Mouse (Mus musculus) neural tube, embryonic 10.5 days (tissue): ENCODE measurements around the gene Hsf5.
A peak's percentile ranks its signal among the peaks of the same experiment; 100 is the strongest.

Experiments
- DNase-seq: peaks from one replicate; pipeline ENCODE4 v3.0.0-alpha.2; 2017; ENCODE audit warnings: low spot score; ENCODE audit errors: extremely low spot score

Hsf5 gene

DNA sequence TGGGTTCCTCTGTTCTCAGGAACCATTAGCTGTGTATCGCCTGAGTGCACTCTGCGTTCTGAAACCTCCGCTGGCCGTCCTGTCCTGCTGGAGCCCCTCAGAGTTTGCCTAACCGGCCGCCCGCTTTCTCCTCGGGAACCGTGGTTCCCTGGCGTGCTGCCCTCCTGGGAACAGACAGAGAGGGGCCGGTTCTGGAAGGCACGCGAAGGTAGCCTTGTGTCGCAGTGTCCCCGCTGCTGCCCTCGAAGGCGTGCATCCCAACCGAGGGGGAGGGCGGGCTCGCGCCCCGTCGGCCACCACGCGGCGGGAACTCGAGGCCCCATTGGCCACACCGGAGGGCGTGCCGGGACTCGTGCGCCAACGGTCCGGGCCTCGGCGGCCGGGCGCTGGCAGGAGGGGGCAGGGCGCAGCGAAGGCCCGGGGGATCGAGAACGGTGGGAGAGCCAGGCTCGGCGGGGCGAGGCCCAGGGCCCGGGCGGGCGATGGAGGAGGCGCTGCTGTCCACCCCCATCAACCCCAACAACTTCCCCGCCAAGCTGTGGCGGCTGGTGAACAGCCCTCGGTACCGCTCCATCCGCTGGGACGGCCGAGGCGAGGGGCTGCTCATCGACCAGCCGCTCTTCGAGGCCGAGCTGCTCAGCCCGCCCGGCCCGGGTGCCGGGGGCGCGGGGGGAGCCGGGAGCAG is at the start of gene Hsf5:
Gene Hsf5, plus strand, starts transcription at position 375 of the 685 bp plus-strand sequence.
- DNase-seq = no peak

DNA sequence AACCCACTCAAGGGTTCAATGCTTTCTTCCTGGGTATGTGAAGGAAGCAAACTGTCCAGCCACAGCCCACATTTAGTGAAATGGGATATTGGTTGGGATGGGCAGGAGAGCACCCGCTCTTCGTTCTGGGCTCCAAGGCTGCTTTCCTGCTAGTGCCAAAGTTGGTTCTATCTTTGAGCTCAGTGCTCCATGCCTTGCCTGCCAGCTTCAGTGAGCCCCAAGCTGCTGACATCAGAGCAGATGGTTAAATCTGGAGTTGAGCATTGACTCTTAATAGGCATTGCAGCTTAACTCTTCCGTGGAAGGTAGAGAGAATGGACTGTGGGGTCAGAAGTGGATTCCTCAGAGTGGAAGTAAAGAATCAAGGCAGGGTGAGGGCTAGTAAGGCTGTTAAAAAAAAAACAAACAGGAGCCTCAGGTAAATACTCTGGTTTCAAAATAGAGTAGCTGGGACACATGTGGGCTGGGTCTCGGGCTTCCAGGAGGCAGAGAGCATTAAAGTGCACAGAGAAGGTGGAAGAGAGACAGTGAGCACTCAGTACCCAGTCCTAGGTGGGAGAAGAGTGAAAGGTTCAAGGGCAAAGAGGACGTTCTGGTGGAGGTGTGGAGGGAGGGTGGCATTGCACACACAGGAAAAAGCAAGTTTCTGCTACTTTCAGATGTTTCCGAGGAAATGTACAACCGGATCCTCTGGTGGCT is 48.6 kb upstream of the Hsf5 start, which contains the start of gene Sept4:
Gene Sept4, plus strand, starts transcription at position 649 of the 699 bp plus-strand sequence.
- no peak for DNase-seq

DNA sequence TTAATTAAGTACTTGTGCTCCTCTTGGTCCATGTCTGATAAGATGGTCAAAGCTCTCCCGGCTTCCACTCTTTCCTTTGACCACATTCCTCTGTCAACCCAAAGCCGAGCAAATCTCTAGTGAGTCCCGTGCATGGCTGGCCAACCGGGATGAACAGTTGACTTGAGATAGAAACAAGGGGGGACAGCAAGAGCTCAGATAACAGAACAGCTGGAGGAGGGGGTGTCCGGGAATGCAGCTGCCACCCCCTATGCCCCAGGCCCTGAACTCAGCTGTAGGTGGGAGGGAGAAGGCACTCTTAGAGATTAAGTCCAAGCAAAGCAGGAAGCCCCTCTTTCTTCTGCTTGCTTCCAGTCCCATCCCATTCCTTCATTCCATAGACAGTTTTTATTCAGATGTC is 46.2 kb upstream of the Hsf5 start:
- DNase-seq = no peak

DNA sequence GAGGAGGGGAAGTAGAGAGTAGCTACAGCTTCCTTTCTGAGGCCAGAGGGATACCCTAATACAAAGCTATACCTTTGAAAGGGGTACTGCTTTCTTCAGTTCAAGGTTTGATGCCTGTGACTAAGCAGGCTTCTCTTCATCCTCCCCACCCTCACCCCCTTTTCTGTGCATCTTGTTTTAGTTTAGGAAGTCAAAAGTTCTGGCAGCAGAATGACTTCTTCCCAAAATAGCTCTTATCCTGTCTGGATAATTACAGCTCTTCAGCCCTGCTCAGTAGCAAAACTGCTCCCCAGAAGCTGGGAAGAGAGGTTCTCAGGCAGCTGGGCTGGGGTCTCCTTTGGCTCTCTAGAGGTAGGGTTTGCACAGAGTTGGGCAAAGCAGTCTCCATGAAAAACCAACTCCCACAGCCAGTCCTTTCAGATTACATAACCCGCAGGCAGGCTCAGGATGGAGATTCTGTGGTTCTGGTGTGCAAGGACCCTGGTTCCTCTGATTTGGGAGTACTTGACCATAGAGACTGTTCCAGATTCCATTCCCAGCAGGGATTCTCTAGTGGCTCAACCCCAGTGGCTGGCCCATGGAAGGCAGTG is 45.5 kb upstream of the Hsf5 start:
- DNase-seq = no peak

DNA sequence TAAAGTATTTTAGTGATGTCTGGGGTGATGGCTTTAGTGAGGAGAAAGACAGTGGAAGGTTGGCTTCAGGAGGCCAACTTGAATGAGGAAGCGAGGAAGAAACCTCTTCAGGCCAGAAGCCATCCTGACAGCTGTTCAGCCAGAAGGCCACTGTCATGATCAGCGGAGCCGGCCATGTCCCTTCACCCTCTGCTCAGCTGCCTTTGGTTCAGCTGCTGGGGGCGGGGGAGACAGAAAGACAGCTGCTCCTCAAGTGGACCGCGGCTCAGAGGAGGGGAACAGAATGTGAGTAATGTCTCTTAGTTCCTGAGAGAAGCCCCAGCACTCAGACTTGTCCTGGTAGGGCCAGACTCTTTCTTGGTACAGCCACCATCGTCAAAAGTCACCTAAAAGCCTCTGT is 43.2 kb upstream of the Hsf5 start:
- no peak for DNase-seq

DNA sequence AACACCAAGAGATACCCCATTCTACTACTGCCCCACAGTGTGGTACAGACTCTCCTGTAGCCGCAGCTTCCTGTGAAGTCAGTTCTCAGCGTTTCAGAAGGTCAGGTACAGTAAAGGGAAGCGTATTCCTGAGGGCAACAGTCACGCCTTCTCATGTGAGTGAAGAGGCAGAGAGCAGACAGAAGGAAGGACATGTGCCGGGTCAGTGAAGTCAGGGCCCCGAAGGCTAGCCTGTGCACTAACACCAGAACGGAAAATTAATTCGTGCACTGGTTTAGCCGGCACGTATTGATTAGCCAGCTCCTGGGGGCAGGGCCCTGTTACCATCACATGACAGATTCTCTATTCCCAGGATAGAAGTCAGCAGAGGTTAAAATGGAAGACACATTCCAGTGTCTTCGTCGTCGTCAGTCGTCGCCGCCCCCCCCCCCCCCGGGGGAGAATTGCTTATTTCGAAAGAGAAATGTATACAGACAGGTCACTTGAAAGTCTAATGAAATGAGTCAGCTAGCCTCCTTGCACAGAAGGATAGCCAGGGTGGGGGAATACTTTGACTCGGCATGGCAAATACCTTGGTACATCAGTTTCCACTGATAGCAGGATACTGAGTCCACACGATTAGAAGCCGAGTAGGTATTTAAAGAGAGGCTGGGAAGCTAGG is 42.3 kb upstream of the Hsf5 start:
- no peak for DNase-seq

DNA sequence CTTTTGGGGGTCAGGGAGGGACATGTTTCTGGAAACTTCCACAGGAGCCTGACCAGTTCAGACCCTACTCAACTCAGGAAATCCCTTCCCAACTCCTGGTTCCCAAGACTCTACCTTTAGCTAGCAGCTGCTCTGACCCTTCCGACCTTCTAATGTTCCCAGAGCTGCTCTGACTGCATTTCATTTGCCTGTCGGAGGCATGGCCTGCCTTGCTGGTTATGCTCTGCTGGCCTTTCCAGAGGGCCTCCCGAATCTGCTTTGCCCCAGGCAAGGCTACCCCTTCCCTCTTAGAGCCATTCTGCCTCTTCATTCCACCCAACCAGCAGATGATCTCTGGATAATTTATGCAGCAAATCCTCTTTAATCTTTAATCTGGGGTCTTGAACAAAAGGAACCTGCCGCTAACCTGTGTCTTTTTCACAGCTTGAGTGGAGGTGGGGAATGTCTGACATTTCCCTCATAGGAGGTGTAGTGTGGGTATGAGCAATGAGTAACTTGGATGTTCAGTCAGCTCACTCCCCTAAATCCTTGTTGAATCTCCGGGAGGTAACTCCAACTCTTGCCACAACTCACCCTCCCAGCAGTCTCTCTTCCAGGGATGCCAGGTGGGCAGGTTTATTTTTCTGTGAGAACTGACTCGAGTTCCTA is 39.2 kb upstream of the Hsf5 start:
- no peak for DNase-seq

DNA sequence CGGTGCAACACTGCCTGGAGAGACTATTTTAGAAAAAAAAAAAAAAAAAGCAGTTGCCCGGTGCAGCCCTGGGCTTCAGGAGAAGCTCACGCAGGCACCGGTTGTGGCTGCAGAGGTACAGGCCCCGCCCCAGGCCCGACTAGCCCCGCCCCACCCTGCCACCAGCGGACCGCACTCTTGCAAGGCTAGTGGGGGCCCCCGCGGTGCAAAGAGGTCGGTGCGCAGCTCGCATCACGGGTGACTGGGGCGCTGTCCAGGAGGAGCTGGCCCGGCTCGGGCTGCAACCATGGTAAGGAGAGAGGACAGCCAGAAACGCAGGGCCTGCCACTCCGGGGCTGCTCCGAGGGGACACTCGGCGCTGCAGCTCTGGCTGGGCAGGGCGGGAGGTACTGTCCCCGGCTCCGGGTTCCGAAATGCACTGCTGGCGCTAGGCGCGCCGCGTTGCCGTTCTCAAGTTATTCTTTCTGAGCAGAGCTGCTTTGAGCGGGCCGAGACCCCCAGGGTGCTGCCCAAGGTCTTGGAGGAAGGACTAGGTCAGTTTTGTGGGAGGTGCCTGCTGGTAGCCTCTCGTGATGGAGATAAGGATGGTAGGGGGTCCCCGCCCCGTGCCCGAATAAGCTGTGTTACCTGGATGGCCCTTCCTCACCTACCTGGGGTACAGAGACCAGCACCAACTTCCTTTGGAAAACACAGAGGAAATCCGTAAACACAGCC is 38.6 kb upstream of the Hsf5 start:
- peak; percentile 65 for DNase-seq

DNA sequence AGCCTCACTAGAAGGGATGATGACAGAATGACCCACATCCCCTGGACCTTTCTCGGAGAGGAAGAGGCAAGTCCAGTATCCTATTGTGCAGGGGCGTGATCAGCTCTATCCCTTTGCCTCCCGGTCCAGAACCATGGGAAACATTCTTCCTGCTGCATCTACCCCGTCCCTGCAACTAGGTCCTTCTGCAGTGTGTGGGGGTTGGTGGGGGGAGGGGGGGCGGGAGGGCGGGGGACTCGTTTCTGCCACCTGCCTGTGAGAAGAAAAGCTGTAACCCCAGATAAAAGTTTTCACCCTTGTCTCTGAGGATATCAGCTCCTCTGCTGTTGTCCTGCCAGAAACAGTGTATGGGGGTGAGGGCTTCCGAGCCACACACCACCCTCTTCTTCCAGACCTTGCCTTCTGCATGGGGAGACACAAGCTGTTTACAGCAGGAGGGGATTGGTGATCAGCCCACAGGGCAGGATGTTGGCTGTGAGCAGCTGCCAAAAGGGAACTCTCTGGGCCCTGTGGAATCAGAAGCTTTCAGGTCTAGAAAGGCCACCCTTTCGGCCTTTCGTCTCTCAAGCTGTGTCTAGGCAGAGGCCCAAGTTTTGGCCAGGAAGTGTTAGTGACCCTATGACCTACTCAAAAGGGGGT is 37.9 kb upstream of the Hsf5 start:
- DNase-seq = no peak

DNA sequence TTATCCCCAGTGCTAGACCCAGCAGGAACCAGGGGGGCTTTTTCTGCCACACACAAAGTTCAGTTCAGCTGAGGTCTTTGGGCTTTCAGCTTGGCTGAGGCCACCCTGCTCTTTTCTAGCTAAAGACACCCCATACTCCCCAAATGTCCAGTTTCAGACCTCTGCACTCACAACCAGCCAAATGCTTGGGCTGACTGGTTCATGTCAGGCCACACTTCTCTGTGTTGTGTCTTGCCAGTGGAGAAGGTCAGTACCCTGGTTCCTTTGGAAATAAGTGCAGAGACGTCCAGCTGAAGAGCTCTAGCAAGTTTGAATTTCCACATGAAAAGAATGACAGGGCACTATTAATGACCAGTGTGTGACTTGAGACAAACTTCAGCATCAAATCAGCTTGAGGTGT is 37.3 kb upstream of the Hsf5 start:
- no peak for DNase-seq

DNA sequence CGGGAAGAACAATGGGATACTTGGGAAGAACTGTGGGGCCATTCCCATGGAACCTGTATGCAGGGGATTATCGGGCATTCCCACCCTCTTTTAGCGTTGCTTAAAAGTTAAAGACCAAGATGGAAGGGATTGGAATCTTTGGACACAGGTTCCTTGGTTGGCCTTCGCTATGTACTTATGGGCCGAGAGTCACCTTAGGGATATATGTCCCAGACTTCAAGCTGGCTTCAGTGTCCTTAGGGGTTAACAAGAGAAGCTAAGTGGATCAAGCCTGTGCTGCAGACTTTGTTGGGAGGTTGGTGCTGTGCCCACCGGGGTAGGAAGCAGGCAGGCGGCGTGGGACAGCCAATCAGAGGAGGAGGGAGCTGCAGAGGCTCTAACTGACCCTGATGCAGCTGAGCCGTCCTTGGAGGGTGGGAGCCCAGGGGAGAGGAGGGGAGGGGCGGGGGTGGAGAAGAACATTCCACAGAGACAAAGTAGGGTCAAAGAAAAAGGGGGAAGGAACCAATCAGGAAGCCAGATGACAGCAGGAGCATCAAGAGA is 36.4 kb upstream of the Hsf5 start:
- DNase-seq = no peak

DNA sequence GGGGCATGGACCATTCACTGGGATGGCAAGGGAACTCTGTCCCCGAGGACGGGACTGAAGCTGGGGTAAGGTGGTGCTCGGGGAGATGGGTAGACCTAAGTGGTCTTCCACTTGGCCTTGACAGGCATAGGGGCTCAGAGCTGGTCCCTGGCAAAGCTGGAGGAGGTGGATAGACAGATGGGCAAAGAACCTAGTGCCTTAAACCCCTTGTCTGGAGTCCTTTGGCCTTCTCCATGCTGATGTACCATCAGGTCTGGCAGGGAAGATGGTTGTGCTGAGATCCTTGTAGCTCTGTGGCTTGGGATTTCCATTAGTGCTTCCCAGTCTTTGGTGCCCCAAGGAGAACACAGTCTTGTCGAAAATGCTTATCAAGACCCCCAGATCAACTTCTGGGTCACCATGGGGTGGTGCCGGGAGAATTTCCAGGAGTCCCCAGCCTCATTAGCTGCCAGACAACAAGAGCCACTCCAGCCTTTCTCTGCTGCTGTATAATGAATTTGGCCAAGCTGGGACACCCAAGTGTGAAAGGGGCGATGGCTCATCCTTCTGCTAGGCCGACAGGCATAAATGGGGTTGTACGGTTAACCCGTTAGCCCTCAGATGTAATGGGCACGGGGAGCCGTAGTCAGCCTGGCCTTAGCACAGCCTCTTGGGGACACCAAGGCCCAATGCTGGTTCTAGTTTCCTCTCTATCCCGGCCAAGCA is 35.7 kb upstream of the Hsf5 start:
- no peak for DNase-seq

DNA sequence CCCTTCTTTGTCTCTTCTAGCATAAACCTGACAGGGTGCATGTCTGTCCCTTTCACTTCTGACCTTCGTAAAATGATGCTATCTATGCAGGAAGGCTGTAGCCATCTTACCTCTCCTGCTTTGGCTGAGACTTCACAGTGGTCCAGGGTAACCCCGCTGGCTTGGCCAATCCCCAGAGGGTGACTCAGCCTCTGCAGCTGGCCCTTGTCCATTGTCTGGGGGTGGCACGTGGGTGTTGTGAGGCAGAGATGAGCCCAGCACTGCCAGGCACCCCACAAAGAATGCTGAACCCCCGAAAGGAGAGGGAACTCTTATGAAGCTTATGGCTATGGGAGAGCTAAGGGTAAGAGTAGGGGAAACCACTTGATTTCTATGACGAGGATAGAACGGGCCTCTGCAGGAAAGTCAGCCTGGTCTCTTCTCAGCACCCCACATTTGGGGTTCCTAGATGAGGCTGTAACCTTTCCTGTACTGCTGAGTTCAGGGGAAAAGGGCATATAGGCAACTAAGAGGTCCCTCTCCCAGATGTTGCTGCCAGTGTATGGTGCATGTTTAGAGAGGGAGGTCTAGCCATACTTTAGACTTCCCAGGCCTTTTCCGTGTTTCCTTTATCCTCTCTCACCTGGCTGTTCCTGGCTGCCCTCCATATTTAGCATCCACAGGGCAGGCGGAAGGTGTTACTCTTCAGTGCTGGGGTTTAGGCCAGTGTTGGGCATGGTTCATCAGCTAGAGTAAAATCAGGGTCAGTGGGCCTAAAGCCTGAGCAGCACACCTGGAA is 34.8 kb upstream of the Hsf5 start:
- DNase-seq = no peak

DNA sequence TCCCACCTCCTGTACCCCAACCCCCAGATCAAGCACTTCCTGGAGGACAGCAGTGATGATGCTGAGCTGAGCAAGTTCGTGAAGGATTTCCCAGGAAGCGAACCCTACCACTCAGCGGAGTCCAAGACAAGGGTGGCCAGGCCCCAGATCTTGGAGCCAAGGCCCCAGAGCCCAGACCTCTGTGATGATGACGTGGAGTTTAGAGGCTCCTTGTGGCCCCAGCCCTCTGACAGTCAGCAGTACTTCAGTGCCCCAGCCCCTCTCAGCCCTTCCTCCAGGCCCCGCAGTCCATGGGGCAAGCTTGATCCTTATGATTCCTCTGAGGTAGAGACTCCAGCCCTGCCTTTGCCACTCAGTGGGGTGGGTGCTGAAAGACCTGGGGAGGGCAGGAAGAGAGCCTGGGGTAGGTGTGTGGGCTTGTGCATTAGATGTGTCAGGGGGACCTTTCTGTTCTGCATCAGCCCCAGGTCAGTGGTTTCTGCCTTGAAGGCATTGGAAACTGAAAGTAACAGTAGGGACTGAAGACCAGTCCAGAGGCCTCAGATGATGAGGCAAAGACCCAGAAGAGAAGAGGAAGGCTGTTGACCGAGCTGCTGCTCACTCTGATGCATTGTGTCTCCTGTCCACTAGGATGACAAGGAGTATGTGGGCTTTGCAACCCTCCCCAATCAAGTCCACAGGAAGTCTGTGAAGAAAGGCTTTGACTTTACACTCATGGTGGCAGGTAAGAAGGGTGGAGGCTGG is 33.5 kb upstream of the Hsf5 start:
- DNase-seq = no peak

DNA sequence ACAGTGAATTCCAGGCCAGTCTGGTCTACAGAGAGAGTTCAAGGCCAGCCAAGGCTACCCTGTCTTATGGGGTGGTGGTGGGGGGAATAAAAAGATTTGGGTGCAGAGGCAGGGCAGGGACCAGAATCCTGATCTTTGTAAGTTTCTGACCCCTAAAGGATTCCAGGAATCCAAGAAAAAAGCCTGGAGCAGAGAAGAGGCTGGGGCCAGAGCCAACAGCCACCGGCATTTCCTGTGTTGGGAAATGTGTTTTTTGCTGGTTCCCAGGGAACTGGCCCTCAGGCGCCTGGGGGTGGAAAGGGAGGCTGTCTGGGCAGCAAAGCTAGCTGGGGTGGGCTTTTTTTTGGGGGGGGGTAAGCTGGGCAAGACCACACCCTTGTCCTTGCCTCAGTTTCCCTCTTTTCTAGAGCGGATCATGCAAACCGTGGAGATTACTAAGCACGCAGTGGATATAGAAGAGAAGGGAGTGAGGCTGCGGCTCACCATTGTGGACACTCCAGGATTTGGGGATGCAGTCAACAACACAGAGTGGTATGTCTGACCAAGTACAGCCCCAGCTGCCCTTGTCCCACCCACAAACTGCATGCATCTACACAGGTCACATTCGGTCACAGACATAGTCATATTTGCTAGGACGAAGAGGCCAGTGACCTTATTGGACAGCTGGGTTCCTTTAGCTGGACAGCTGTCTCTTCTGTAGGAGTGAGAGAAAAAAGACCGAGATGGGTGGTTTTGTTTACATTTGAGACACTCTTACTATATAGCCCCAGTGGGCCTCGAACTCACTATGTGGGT is 32.1 kb upstream of the Hsf5 start:
- DNase-seq = no peak

DNA sequence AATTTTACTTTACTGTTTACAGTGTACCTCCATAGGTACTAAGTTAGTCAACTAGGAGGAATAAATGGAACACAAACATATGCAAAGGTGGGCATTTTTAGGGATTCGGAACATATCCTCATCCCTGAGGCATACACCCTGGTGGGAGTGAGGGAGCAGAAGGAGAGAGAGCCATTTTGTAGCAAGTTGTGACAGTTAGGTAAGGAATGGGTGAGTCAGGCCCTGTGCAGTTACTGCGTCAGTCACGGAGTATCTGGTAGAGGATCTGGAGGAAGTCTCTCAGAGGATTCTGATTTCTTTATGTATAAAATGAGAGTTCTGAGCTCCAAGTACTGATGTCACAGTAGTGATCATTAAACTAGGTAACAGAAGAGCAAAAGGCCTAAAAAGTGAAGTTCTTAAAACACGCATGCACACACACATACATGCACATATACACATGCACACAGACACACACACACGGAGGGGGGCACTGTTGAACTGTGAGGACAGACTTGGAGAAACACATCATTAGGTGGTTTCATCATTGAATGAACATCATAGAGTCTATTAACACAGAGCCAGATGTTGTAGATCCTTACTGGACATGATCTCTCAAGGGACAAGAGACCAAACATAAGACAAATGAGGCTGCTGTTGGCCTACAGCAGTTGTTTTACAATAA is 29.6 kb upstream of the Hsf5 start:
- DNase-seq = no peak

DNA sequence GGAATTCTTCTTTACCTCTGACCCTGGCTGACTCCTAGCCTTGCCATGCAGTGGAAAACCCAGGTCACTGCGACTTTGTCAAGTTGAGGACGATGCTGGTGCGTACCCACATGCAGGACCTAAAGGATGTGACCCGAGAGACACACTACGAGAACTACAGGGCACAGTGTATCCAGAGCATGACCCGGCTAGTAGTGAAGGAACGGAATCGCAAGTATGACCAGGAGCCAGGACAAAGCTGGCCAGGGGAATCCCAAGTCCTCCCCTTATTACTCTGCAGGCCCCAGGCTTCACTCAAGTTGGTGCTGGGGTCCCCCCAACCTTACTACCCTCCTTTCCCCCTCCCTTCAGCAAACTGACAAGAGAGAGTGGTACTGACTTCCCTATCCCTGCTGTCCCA is 27.4 kb upstream of the Hsf5 start:
- DNase-seq = no peak
